Mouse (Mus musculus): ENCODE results near the gene Pmf1.

Pmf1 gene

DNA sequence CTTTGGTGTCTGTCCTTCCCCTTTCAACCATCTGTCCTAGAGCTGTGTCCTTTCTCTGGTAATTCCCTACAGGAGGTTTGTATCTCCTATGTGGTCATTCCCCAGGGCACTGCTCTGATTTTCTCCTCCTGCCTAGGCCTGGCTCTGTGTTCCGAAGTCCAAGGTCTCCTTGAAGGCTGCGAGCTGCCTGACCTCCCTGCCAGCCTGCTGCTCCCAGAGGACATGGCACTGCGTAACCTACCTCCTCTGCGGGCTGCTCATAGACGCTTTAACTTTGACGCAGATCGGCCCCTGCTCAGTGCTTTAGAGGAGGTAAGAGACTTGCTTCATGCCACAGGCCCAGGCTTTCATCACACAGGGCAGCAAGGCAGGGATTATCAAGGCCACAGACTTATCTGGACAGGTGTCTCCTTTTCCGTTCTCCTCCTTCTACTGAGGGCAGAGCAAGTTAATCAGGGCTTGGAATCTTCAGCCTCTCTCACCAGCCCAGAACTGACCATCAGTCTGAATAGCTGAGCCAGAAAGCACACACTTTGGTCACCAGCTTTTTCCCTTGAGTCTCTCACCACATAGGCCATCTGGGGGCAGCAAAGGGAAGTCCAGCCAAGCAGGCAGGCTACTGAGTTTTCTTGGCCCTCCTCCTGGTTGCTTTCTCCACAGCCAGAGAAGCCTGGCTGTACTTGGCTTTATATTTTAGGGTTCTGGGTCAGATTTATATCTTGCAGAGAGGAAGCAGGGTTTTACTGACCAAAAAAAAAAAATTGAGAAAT, 55.5 kb downstream of the Pmf1 start:
- DNase-seq (ENCODE audit: low spot score in 2 of 2) = no peak

DNA sequence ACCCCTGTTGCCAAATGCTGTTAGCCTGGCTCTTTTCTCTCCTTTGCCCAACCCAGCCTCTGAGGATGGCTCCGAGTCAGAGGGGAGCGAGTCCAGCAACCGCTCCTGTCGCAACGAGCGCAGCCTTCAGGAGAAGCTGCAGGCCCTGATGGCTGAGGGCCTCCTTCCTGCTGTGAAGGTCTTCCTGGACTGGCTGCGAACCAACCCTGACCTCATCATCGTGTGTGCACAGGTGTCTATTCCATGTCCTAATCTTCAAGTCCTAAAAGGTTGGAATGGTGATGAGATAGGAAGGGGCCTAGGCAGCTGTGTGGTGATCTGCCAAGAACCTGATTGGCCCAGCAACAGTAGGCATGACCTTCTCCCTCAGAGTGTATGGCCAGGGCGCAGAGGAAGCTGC, 57.2 kb downstream of the Pmf1 start:
- no peak for DNase-seq (ENCODE audit: low spot score in 2 of 2)

DNA sequence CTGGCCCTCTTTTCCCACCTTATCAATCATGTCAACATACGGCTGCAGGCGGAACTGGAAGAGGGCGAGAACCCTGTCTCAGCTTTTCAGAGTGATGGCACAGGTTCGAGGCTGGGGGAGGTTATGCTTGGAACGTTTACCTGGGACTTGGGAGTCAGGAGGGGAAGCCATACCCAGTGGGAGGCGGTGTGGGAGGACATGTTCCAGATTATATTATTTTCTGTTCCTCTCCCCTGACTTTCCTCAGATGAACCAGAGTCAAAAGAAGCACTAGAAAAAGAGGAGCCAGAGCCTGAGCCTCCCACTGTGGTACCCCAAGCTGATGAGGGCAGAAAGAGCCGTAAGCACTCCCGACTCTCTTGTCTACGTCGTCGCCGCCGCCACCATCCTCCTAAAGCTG, 59.4 kb downstream of the Pmf1 start:
- no peak for DNase-seq (ENCODE audit: low spot score in 2 of 2)

All from right cerebral cortex, postnatal 36 days (tissue).